Mouse (Mus musculus): ENCODE results near the gene Izumo1. TPM values are rescaled to one million over a fixed set of nuclear protein-coding genes. Genes with fewer than 3 reads are reported as not detected.
A peak's percentile ranks its signal among the peaks of the same experiment; 100 is the strongest.

The Izumo1 gene
- polyA plus RNA-seq, 1 experiment from 2014 or later: 0.17 TPM

GRCm38 (mm10) chr7:45666161-45666560, 44.5 kb downstream of the Izumo1 start, which contains the start of gene Fut2:
Gene Fut2 (minus strand): TSS chr7:45666394.
- H3K36me3 ChIP-seq (ENCODE audit: insufficient read depth, low read length): no peaks in the 10 kb centered on the region
- no peak within 1 kb of the TSS for H3K27ac ChIP-seq
- no peaks in the 10 kb centered on the region for H3K9me3 ChIP-seq (replicated peaks; ENCODE audit: low read length)
- H3K9ac ChIP-seq (ENCODE audit: low read depth, low read length): no peak within 1 kb of the TSS
- ATAC-seq (replicated peaks; ENCODE audit: low FRiP score, low read depth) (no peak), DNase-seq (ENCODE audit: low spot score) (no peak)
- H3K4me3 ChIP-seq (replicated peaks; ENCODE audit: low read depth, low read length): no peak within 1 kb of the TSS
- H3K4me1 ChIP-seq (replicated peaks; ENCODE audit: insufficient read depth, low read length): peaks cover 7% of the 10 kb centered on the region
- H3K4me2 ChIP-seq (ENCODE audit: low read length): no peak within 1 kb of the TSS
- TF ChIP-seq CTCF (IDR thresholded peaks at IDR 0.05; ENCODE audit: low read depth): no peak
- 79% methylated on average over 7 of the region's 7 CpGs for WGBS
- H3K27me3 ChIP-seq (ENCODE audit: insufficient read depth, low read length): no peaks in the 10 kb centered on the region

- Histone ChIP-seq H3K9me3 (replicated peaks; ENCODE audit: low read length) (no peaks in the 10 kb centered on the region), H3K4me1 (replicated peaks; ENCODE audit: insufficient read depth, low read length) (peaks cover 7% of the 10 kb centered on the region), H3K9ac (ENCODE audit: low read depth, low read length) (no peak overlapping the region), H3K4me2 (ENCODE audit: low read length) (no peak overlapping the region), H3K36me3 (ENCODE audit: insufficient read depth, low read length) (no peaks in the 10 kb centered on the region), H3K27me3 (ENCODE audit: insufficient read depth, low read length) (no peaks in the 10 kb centered on the region), H3K4me3 (replicated peaks; ENCODE audit: low read depth, low read length) (no peak overlapping the region), H3K27ac (no peak overlapping the region)
- TF ChIP-seq CTCF (IDR thresholded peaks at IDR 0.05; ENCODE audit: low read depth): no peak
- no peak for ATAC-seq (replicated peaks; ENCODE audit: low FRiP score, low read depth)
- no peak for DNase-seq (ENCODE audit: low spot score)
- WGBS: 85% methylated on average over 14 of the region's 14 CpGs
Observed at GRCm38 (mm10) chr7:45667761-45668160, 46.1 kb downstream of the Izumo1 start.

GRCm38 (mm10) chr7:45668921-45669320, 47.3 kb downstream of the Izumo1 start:
- Histone ChIP-seq H3K36me3 (ENCODE audit: insufficient read depth, low read length) (no peaks in the 10 kb centered on the region), H3K4me3 (replicated peaks; ENCODE audit: low read depth, low read length) (no peak overlapping the region), H3K4me1 (replicated peaks; ENCODE audit: insufficient read depth, low read length) (peaks cover 7% of the 10 kb centered on the region; the same call in 1 of the 2 replicates), H3K27ac (no peak overlapping the region), H3K27me3 (ENCODE audit: insufficient read depth, low read length) (no peaks in the 10 kb centered on the region), H3K9ac (ENCODE audit: low read depth, low read length) (no peak overlapping the region), H3K9me3 (replicated peaks; ENCODE audit: low read length) (no peaks in the 10 kb centered on the region), H3K4me2 (ENCODE audit: low read length) (no peak overlapping the region)
- peak; percentile 41; the same call in 1 of the 2 replicates for TF ChIP-seq CTCF (IDR thresholded peaks at IDR 0.05; ENCODE audit: low read depth)
- no peak for ATAC-seq (replicated peaks; ENCODE audit: low FRiP score, low read depth)
- WGBS: 94% methylated on average over 9 of the region's 9 CpGs
- no peak for DNase-seq (ENCODE audit: low spot score)

- Histone ChIP-seq H3K36me3 (ENCODE audit: insufficient read depth, low read length) (no peaks in the 10 kb centered on the region), H3K9ac (ENCODE audit: low read depth, low read length) (no peak overlapping the region), H3K4me3 (replicated peaks; ENCODE audit: low read depth, low read length) (no peak overlapping the region), H3K4me1 (replicated peaks; ENCODE audit: insufficient read depth, low read length) (peaks cover 13% of the 10 kb centered on the region), H3K4me2 (ENCODE audit: low read length) (no peak overlapping the region), H3K27me3 (ENCODE audit: insufficient read depth, low read length) (no peaks in the 10 kb centered on the region), H3K9me3 (replicated peaks; ENCODE audit: low read length) (no peaks in the 10 kb centered on the region), H3K27ac (no peak overlapping the region)
- ATAC-seq (replicated peaks; ENCODE audit: low FRiP score, low read depth): no peak
- no peak for TF ChIP-seq CTCF (IDR thresholded peaks at IDR 0.05; ENCODE audit: low read depth)
- DNase-seq (ENCODE audit: low spot score): no peak
- WGBS: 79% methylated on average over 7 of the region's 7 CpGs
Observed at GRCm38 (mm10) chr7:45677627-45678295, 56.1 kb downstream of the Izumo1 start.

Other genes starting within 250 kb of the Izumo1 start
- gene Snrnp70, start 226.1 kb upstream of the Izumo1 start, polyA plus RNA-seq (2015; fragmentation: Nextera tagmentation; extraction: Ambion mirVana): 148 and 163 TPM in 2 replicates
- gene Kcna7, start 216.2 kb upstream of the Izumo1 start, polyA plus RNA-seq (2015; fragmentation: Nextera tagmentation; extraction: Ambion mirVana): 0.05 and 0.06 TPM in 2 replicates
- 1.5 and 1.6 TPM in 2 replicates for gene Ntf5, start 208.1 kb upstream of the Izumo1 start, polyA plus RNA-seq (2015; fragmentation: Nextera tagmentation; extraction: Ambion mirVana)
- gene Lhb, start 201.0 kb upstream of the Izumo1 start, polyA plus RNA-seq (2015; fragmentation: Nextera tagmentation; extraction: Ambion mirVana): not detected in 2 replicates
- gene Gys1, start 187.0 kb upstream of the Izumo1 start, polyA plus RNA-seq (2015; fragmentation: Nextera tagmentation; extraction: Ambion mirVana): 26.0 and 26.9 TPM in 2 replicates
- 94.6 and 98.9 TPM in 2 replicates for gene Ruvbl2, start 183.7 kb upstream of the Izumo1 start, polyA plus RNA-seq (2015; fragmentation: Nextera tagmentation; extraction: Ambion mirVana)
- gene Ftl1, start 161.9 kb upstream of the Izumo1 start, polyA plus RNA-seq (2015; fragmentation: Nextera tagmentation; extraction: Ambion mirVana): 6,674 and 7,026 TPM in 2 replicates
- 183 and 194 TPM in 2 replicates for gene Bax, start 154.9 kb upstream of the Izumo1 start, polyA plus RNA-seq (2015; fragmentation: Nextera tagmentation; extraction: Ambion mirVana)
- gene Tulp2, start 139.9 kb upstream of the Izumo1 start, polyA plus RNA-seq (2015; fragmentation: Nextera tagmentation; extraction: Ambion mirVana): 0.93 and 1.1 TPM in 2 replicates
- not detected in 2 replicates for gene Gm45808, start 135.0 kb upstream of the Izumo1 start, polyA plus RNA-seq (2015; fragmentation: Nextera tagmentation; extraction: Ambion mirVana)
- gene Dhdh, start 133.0 kb upstream of the Izumo1 start, polyA plus RNA-seq (2015; fragmentation: Nextera tagmentation; extraction: Ambion mirVana): 1.8 TPM in 2 replicates
- 246 and 265 TPM in 2 replicates for gene Nucb1, start 111.4 kb upstream of the Izumo1 start, polyA plus RNA-seq (2015; fragmentation: Nextera tagmentation; extraction: Ambion mirVana)
- gene Ppp1r15a, start 95.5 kb upstream of the Izumo1 start, polyA plus RNA-seq (2015; fragmentation: Nextera tagmentation; extraction: Ambion mirVana): 21.4 and 21.9 TPM in 2 replicates
- gene Plekha4, start 95.5 kb upstream of the Izumo1 start, polyA plus RNA-seq (2015; fragmentation: Nextera tagmentation; extraction: Ambion mirVana): 5.1 and 5.8 TPM in 2 replicates
- 20.5 and 21.0 TPM in 2 replicates for gene Hsd17b14, start 66.9 kb upstream of the Izumo1 start, polyA plus RNA-seq (2015; fragmentation: Nextera tagmentation; extraction: Ambion mirVana)
- gene Bcat2, start 51.7 kb upstream of the Izumo1 start, polyA plus RNA-seq (2015; fragmentation: Nextera tagmentation; extraction: Ambion mirVana): 92.7 and 93.0 TPM in 2 replicates
- gene Fgf21, start 6.3 kb upstream of the Izumo1 start, polyA plus RNA-seq (2015; fragmentation: Nextera tagmentation; extraction: Ambion mirVana): 0.12 TPM in 1 of 2 replicates, not detected in the other
- gene Fut1, start 4.5 kb upstream of the Izumo1 start, polyA plus RNA-seq (2015; fragmentation: Nextera tagmentation; extraction: Ambion mirVana): 0.08 and 0.26 TPM in 2 replicates
- gene Rasip1, start 5.7 kb downstream of the Izumo1 start, polyA plus RNA-seq (2015; fragmentation: Nextera tagmentation; extraction: Ambion mirVana): 16.9 and 21.1 TPM in 2 replicates
- gene Mamstr, start 18.2 kb downstream of the Izumo1 start, polyA plus RNA-seq (2015; fragmentation: Nextera tagmentation; extraction: Ambion mirVana): 3.9 and 4.8 TPM in 2 replicates
- gene Fut2, start 44.6 kb downstream of the Izumo1 start, polyA plus RNA-seq (2015; fragmentation: Nextera tagmentation; extraction: Ambion mirVana): 0.38 TPM in 2 replicates
- gene Ntn5, start 62.2 kb downstream of the Izumo1 start, polyA plus RNA-seq (2015; fragmentation: Nextera tagmentation; extraction: Ambion mirVana): 0.18 and 0.23 TPM in 2 replicates
- 0.13 and 0.32 TPM in 2 replicates for gene Sec1, start 72.6 kb downstream of the Izumo1 start, polyA plus RNA-seq (2015; fragmentation: Nextera tagmentation; extraction: Ambion mirVana)
- 7.5 and 8.9 TPM in 2 replicates for gene Car11, start 78.0 kb downstream of the Izumo1 start, polyA plus RNA-seq (2015; fragmentation: Nextera tagmentation; extraction: Ambion mirVana)
- 8.4 and 8.6 TPM in 2 replicates for gene Dbp, start 83.3 kb downstream of the Izumo1 start, polyA plus RNA-seq (2015; fragmentation: Nextera tagmentation; extraction: Ambion mirVana)
- 1,049 and 1,142 TPM in 2 replicates for gene Rpl18, start 93.6 kb downstream of the Izumo1 start, polyA plus RNA-seq (2015; fragmentation: Nextera tagmentation; extraction: Ambion mirVana)
- gene Sphk2, start 96.2 kb downstream of the Izumo1 start, polyA plus RNA-seq (2015; fragmentation: Nextera tagmentation; extraction: Ambion mirVana): 20.8 and 22.3 TPM in 2 replicates
- gene Fam83e, start 99.4 kb downstream of the Izumo1 start, polyA plus RNA-seq (2015; fragmentation: Nextera tagmentation; extraction: Ambion mirVana): 0.23 and 0.28 TPM in 2 replicates
- gene Spaca4, start 104.0 kb downstream of the Izumo1 start, polyA plus RNA-seq (2015; fragmentation: Nextera tagmentation; extraction: Ambion mirVana): not detected in 2 replicates
- gene Lmtk3, start 161.9 kb downstream of the Izumo1 start, polyA plus RNA-seq (2015; fragmentation: Nextera tagmentation; extraction: Ambion mirVana): 0.59 and 0.91 TPM in 2 replicates
- 3.7 and 3.9 TPM in 2 replicates for gene Sult2b1, start 162.9 kb downstream of the Izumo1 start, polyA plus RNA-seq (2015; fragmentation: Nextera tagmentation; extraction: Ambion mirVana)
- 99.2 and 105 TPM in 2 replicates for gene Cyth2, start 192.8 kb downstream of the Izumo1 start, polyA plus RNA-seq (2015; fragmentation: Nextera tagmentation; extraction: Ambion mirVana)
- 0.80 and 1.3 TPM in 2 replicates for gene Kcnj14, start 203.0 kb downstream of the Izumo1 start, polyA plus RNA-seq (2015; fragmentation: Nextera tagmentation; extraction: Ambion mirVana)
- gene Grwd1, start 209.1 kb downstream of the Izumo1 start, polyA plus RNA-seq (2015; fragmentation: Nextera tagmentation; extraction: Ambion mirVana): 50.6 and 53.5 TPM in 2 replicates